Mouse (Mus musculus) bone marrow, adult 2 months (tissue): Measurements from ENCODE around the gene Zim1. TPM values are rescaled to one million over a fixed set of nuclear protein-coding genes. Genes with fewer than 3 reads are reported as not detected.

Experiments
- H3K27ac ChIP-seq: fragments of 200-500 bp; 2 replicates; pipeline ENCODE4 v1.5.1; 2012; ENCODE audit warnings: low read depth, mild to moderate bottlenecking, control low read depth, inconsistent platforms, low read length; ENCODE audit not compliant: control insufficient read depth, poor library complexity, insufficient read depth
- H3K4me1 ChIP-seq: fragments of 200-500 bp; 2 replicates; pipeline ENCODE4 v1.6.1; 2011; ENCODE audit warnings: low read length; ENCODE audit not compliant: control insufficient read depth, insufficient read depth
- H3K4me3 ChIP-seq: fragments of 200-500 bp; replicated peaks from 2 replicates; pipeline ENCODE3; 2011; ENCODE audit warnings: mild to moderate bottlenecking, low read depth, low read length, control low read depth; ENCODE audit not compliant: control insufficient read depth
- CTCF ChIP-seq: fragments of 200-500 bp; IDR thresholded peaks from 2 replicates; pipeline ENCODE4 v1.5.1; 2011; ENCODE audit warnings: low read length, control low read depth; ENCODE audit not compliant: control insufficient read depth, insufficient read depth
- POLR2A ChIP-seq: fragments of 200-500 bp; IDR thresholded peaks from 2 replicates; pipeline ENCODE4 v1.6.1; 2011; ENCODE audit warnings: low read depth, mild to moderate bottlenecking, control low read depth, low read length, borderline replicate concordance; ENCODE audit not compliant: control insufficient read depth
- WGBS: fragments of 180-500 bp; shearing (Covaris S2); methylation state at CpG from one replicate; pipeline ENCODE4 v1.1.7; 2018; 5-methylcytosine and 5-hydroxymethylcytosine counted together
- polyA plus RNA-seq: library from polyadenylated mRNA; stranded (reverse); fragments of >200 nt; gene quantifications from 2 replicates; pipeline ENCODE4 v1.2.4, GENCODE M21; 2011; ENCODE audit warnings: low replicate concordance; ENCODE audit not compliant: missing spikeins, insufficient read depth, insufficient read length

Zim1 gene
- polyA plus RNA-seq, 1 experiment = 0.40 TPM

DNA sequence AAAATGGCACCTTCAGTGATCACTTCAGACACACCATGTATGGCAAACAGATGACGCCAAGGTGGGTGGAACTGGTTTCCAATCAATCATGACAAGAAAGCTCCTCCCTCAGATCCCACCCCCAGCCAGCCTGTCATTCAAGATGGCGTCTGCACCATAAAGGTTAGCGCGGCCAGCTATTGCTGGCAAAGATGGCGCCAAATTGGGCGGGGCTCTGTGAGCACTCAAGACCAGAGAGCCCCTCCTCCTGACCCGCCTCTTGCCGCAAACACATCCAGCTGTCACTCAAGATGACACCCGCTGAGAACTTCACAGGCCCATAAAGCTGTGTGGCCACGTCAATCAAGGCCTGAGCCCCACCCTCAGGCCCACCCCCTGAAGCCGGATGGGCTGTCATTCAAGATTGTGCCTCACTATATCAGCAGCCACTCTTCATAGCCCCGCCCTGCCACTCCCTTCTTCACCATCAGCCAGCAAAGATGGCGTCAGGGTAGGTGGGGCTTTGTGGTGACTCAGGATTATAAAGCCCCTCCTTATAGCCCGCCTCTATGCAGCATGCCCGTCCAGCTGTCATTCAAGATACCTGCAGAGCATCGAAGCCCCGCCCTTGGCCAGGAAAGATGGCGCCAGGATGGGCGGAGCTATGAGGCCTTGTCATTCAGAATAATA lies 32.1 kb upstream of the Zim1 start:
- Histone ChIP-seq H3K27ac (no peak overlapping the region), H3K4me1 (no peaks in the 10 kb centered on the region), H3K4me3 (no peak overlapping the region)
- TF ChIP-seq POLR2A (no peak), CTCF (no peak)
- 36% methylated on average over 19 of the region's 19 CpGs for whole genome bisulfite sequencing

DNA sequence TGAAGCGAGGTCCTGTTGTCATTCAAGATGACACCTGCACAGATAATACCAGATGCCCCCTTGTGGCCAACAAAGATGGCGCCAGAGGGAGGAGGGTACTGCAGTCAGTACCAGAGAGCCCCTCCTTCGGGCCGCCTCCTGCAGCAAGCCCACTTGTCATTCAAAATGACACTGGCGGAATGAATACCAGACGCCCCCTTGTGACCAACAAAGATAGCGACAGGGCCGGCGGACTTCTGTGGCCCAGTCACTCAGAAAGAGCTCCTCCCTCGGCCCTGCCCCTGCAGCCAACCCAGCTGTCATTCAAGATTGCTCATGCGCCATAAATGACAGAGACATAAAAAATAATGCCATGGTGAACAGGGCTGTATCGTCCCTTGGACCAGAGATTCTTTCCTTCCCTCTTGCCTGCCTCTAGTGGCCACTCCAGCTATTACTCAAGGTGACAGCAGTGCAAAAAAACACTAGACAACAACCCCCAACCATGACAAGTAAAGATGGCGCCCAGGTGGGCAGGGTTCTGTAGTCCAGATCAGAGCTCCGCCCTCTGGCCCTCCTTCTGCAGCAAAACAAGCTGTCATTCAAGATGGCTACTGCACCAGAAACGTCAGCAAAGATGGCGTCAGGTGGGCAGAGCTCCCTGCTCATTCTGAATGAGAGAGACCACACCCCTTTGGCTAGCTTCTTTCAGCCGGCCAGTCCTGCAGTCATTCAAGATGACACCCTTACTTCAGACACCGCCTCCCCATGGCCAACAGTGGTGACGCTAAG lies 31.3 kb upstream of the Zim1 start:
- TF ChIP-seq CTCF = no peak
- TF ChIP-seq POLR2A = no peak
- Histone ChIP-seq H3K27ac (no peak overlapping the region), H3K4me3 (no peak overlapping the region), H3K4me1 (no peaks in the 10 kb centered on the region)
- 55% methylated on average over 19 of the region's 19 CpGs for WGBS

DNA sequence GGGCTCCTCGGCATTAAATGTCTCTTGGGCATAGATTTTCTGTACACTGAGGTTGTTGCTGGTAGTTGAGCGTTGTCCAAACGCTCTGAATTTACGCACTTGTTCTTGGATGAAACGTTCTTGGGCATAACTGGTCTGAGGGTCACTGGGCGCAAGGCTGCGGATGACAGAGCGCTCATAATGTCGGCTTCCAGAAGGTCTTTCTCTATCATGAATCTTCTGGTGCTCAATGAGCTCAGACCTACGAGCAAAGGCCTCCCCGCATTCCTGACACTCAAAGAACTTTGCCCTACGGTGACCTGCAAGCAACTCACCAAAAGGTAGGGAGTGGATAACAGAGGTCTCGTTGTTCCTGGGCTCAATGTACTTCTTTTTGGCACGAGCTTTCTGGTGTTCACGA lies 13.1 kb upstream of the Zim1 start:
- Histone ChIP-seq H3K4me1 (no peaks in the 10 kb centered on the region), H3K27ac (no peak overlapping the region), H3K4me3 (no peak overlapping the region)
- 81% methylated on average over 15 of the region's 15 CpGs for WGBS
- TF ChIP-seq POLR2A (no peak), CTCF (no peak)

DNA sequence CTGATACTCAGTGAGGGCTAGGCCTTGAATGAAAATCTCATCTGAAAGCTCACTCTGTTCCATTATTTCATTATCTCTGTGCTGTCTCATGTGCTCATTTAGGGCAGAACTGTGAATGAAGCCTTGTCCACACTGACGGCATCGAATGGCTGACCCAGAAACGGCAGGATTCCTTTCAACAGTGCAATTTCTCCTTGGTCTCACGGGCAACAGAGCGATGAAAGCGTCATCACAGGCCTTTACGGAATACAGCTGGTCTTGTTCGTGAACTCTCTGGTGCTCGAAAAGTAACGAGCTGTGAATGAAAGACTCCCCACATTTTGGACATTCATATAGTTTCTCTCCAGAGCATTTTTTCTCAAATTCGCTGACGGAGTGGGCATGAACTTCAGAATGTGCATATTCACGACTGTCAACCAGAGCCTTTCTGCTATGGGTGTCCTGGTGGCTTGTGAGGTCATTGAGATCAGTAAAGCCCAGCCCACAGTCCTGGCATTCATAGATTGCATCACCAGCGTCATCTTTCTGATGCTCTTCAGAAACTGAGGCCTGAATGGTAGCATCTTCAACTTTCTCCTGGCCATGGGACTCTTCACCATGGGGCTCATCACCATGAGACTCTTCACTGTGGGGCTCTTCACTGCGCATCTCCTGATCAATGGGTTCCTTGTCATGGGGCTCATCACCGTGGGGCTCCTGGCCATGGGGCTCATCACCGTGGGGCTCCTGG lies 12.4 kb upstream of the Zim1 start:
- 81% methylated on average over 17 of the region's 17 CpGs for WGBS
- no peaks in the 10 kb centered on the region for H3K4me1 ChIP-seq
- H3K27ac ChIP-seq = no peak overlapping the region
- H3K4me3 ChIP-seq = no peak overlapping the region
- no peak for TF ChIP-seq CTCF
- no peak for TF ChIP-seq POLR2A

DNA sequence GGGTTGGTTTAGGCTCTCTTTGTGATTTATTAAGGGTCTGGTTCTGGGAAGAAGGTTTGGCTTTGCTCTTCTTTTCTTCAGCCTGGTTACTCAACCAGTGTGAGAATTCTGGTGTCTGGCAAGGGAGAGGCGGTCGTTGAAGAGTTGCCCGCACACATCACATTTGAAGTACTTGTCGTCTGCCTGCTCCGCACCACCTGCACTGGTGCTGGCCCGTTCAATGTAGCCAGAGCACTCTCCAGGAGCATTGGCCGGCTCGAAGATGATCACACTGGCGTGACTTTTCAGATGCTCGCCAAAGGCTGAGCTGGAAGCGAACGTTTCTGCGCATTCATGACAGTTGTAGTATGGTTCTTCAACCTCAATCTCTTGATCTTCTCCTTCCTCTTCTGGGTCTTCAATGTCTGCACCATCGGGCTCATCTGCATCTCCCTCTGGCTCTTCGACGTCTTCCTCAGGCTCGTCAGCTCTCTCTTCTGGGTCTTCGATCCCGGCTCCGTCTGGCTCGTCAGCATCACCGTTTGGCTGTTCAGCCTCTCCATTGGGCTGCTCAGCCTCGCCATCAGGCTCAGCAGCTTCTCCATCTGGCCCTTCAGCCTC lies 11.3 kb upstream of the Zim1 start:
- H3K4me3 ChIP-seq = no peak overlapping the region
- no peak overlapping the region; the same call in 1 of the 2 replicates for H3K27ac ChIP-seq
- 88% methylated on average over 23 of the region's 23 CpGs for WGBS
- no peak for TF ChIP-seq POLR2A
- TF ChIP-seq CTCF = no peak
- no peaks in the 10 kb centered on the region for H3K4me1 ChIP-seq

DNA sequence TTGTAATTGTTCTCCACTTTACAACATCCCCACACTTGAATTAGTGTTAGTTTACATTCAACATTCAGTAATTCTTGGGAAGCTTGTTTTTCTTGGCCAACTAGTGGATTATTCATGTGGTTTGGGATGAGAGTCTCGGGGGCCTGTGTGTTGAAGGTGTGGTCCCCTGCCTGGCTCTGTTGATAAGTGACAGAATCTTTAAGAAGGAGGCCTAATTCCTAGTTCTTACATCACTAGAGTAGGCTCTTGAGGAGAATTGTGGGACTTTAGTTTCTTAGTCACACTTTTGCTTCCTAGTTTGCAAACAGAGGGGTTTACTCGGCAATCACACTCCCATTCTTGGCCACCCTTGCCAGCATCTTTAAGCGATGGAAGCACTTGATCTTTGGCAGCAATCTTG lies 3.0 kb upstream of the Zim1 start:
- no peak overlapping the region for H3K27ac ChIP-seq
- WGBS = 68% methylated on average over 3 of the region's 3 CpGs
- no peaks in the 10 kb centered on the region for H3K4me1 ChIP-seq
- no peak overlapping the region for H3K4me3 ChIP-seq
- TF ChIP-seq CTCF = no peak
- no peak for TF ChIP-seq POLR2A

DNA sequence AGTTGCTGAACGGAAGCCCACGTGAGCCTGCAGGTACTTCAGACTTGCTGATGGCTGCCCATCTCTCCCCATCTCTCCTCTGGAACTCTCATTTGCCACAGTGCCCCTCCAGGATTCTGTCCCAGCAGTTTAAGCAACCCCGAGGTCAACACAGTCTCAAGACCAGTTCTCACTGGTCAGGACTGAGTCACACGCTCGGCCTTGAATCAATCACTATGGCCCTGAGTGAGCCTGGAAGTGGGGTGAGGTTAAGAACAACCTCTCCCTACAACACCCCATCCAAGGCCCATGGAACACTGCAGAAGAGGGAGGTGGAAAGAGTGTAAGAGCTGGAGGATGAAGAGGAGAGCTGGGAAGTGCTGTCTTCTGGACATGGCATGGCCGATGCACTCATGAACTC lies 10.7 kb downstream of the Zim1 start:
- 89% methylated on average over 6 of the region's 6 CpGs for WGBS
- no peak overlapping the region for H3K27ac ChIP-seq
- H3K4me1 ChIP-seq = no peaks in the 10 kb centered on the region; the same call in 1 of the 2 replicates
- no peak overlapping the region for H3K4me3 ChIP-seq
- TF ChIP-seq POLR2A (no peak), CTCF (no peak)

DNA sequence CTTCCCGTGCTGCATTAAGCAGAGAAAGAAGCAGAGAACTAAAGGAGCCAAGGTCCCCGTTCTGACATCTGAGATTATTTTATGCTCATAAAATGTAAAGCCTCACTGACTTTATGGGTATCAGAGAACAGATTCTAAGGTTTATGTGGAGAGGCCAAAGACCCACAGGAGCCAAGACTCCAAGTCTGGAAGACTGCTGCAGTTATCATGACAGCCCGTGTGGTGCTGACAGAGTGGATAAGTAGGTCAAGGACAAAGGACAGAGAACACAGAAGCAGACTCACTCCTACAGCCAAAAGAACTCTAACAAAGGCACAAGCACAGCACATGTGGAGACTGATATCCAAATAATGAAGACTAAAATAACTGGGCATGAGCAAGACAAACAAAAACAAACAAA lies 29.5 kb downstream of the Zim1 start:
- no peak overlapping the region for H3K27ac ChIP-seq
- WGBS = 75% methylated on average over 3 of the region's 3 CpGs
- no peak overlapping the region for H3K4me3 ChIP-seq
- no peaks in the 10 kb centered on the region for H3K4me1 ChIP-seq
- TF ChIP-seq CTCF (no peak), POLR2A (no peak)
